ENCODE assay signal across 9 mouse cellular contexts in the genomic region with DNA sequence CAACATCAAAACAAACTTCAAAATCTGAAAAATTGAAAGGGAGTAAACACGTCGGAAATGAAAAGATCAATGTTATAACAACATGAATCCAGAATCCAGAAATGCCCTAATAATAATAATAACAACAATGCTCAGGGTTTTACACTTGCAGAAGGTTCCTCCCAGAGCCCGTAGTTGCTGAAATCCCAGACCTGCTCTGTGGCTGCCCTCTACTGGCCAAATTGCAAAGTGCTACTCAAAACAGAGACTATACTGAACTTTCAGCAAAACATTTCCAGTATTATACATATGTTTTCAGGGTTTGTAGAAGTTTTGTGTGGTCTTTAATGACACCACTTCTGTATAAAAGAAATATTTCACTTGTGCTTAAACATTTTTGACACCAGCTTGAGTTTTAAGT.
DNase-seq lines count a peak whose midpoint lies in the region; ATAC-seq and TF ChIP-seq lines count a peak whose summit lies in the region.
"Had no signal": no experiment of that assay in that cellular context is flagged by ENCODE, and none has a peak within 500 bp of the region (broad histone marks: within the 10 kb centered on the region; RNA-seq: fewer than 3 reads in every experiment).

No protein-coding gene starts in this region.

- intact Hi-C loops in left cerebral cortex, postnatal 14 days (cut with DNase I): loop anchor here (2.0 to 10.0 kb wide), 3 partner anchors 209 to 929 kb away; no protein-coding TSS in a partner anchor

- TF ChIP-seq CTCF in bone marrow macrophage, adult 2 months (IDR thresholded peaks at IDR 0.05; ENCODE audit: low read depth, low read length): peak; percentile 65

- no peak overlapping the region for H3K27ac ChIP-seq in hindbrain, embryonic 10.5 days
- H3K27ac ChIP-seq in hindbrain, embryonic 12.5 days: no peak overlapping the region
- no peak overlapping the region for H3K27ac ChIP-seq in bone marrow macrophage, adult 2 months (ENCODE audit: insufficient read depth, low read depth, low read length)
- H3K27ac ChIP-seq in embryonic facial prominence, embryonic 14.5 days (replicated peaks; ENCODE audit: low read depth, low read length): no peak overlapping the region
- H3K27ac ChIP-seq in hindbrain, embryonic 14.5 days: no peak overlapping the region

- no peak for ATAC-seq in hindbrain, embryonic 12.5 days (ENCODE audit: low FRiP score)
- no peak for ATAC-seq in embryonic facial prominence, embryonic 14.5 days (ENCODE audit: low read depth)
- no peak for ATAC-seq in hindbrain, embryonic 14.5 days (ENCODE audit: low FRiP score)
- ATAC-seq in monocyte, adult 5-6 weeks (replicated peaks; ENCODE audit: insufficient number of reproducible peaks, low FRiP score, low TSS enrichment, poor library complexity, severe bottlenecking): peak; percentile 59; the same call in 1 of the 2 replicates

- no peak overlapping the region for H3K4me3 ChIP-seq in hindbrain, embryonic 10.5 days
- H3K4me3 ChIP-seq in hindbrain, embryonic 12.5 days: no peak overlapping the region
- H3K4me3 ChIP-seq in bone marrow macrophage, adult 2 months (ENCODE audit: insufficient read depth, low read length): no peak overlapping the region
- no peak overlapping the region for H3K4me3 ChIP-seq in embryonic facial prominence, embryonic 14.5 days (ENCODE audit: low read depth, low read length)
- H3K4me3 ChIP-seq in hindbrain, embryonic 14.5 days (replicated peaks; ENCODE audit: low read length): no peak overlapping the region
- H3K4me3 ChIP-seq: megakaryocyte, embryonic 14.5 days had no signal

- TF ChIP-seq POLR2A in bone marrow macrophage, adult 2 months (IDR thresholded peaks at IDR 0.05; ENCODE audit: borderline replicate concordance, low read depth, low read length): no peak

- H3K4me2 ChIP-seq in hindbrain, embryonic 12.5 days (replicated peaks): no peak overlapping the region
- H3K4me2 ChIP-seq in embryonic facial prominence, embryonic 14.5 days (ENCODE audit: low read depth, low read length): no peak overlapping the region
- H3K4me2 ChIP-seq in hindbrain, embryonic 14.5 days (replicated peaks): no peak overlapping the region

- WGBS in hindbrain, embryonic 10.5 days: 12% methylated on average over 3 of the region's 3 CpGs
- WGBS in hindbrain, embryonic 12.5 days: 9% methylated on average over 3 of the region's 3 CpGs
- WGBS in embryonic facial prominence, embryonic 14.5 days: 11% methylated on average over 3 of the region's 3 CpGs
- WGBS in hindbrain, embryonic 14.5 days: 6% methylated on average over 3 of the region's 3 CpGs

- H3K36me3 ChIP-seq in hindbrain, embryonic 10.5 days: no peaks in the 10 kb centered on the region
- H3K36me3 ChIP-seq in hindbrain, embryonic 12.5 days: no peaks in the 10 kb centered on the region
- H3K36me3 ChIP-seq in embryonic facial prominence, embryonic 14.5 days (ENCODE audit: control insufficient read depth, insufficient read depth, low read length): no peaks in the 10 kb centered on the region
- no peaks in the 10 kb centered on the region for H3K36me3 ChIP-seq in hindbrain, embryonic 14.5 days (replicated peaks; ENCODE audit: control insufficient read depth, insufficient read depth)

- no peaks in the 10 kb centered on the region for H3K27me3 ChIP-seq in hindbrain, embryonic 10.5 days (ENCODE audit: insufficient read depth, poor library complexity, severe bottlenecking)
- H3K27me3 ChIP-seq in hindbrain, embryonic 12.5 days: no peaks in the 10 kb centered on the region
- H3K27me3 ChIP-seq in embryonic facial prominence, embryonic 14.5 days (replicated peaks; ENCODE audit: control insufficient read depth, insufficient read depth, low read length): no peaks in the 10 kb centered on the region
- no peaks in the 10 kb centered on the region for H3K27me3 ChIP-seq in hindbrain, embryonic 14.5 days (ENCODE audit: control insufficient read depth, insufficient read depth, low read length)
- H3K27me3 ChIP-seq: megakaryocyte, embryonic 14.5 days had no signal

- H3K9me3 ChIP-seq in hindbrain, embryonic 10.5 days: no peaks in the 10 kb centered on the region
- no peaks in the 10 kb centered on the region for H3K9me3 ChIP-seq in hindbrain, embryonic 12.5 days (replicated peaks)
- no peaks in the 10 kb centered on the region for H3K9me3 ChIP-seq in embryonic facial prominence, embryonic 14.5 days (ENCODE audit: control insufficient read depth, low read length)
- H3K9me3 ChIP-seq in hindbrain, embryonic 14.5 days (ENCODE audit: control insufficient read depth, low read length): no peaks in the 10 kb centered on the region
- H3K9me3 ChIP-seq: megakaryocyte, embryonic 14.5 days had no signal

- no peak overlapping the region for H3K9ac ChIP-seq in hindbrain, embryonic 12.5 days
- no peak overlapping the region for H3K9ac ChIP-seq in embryonic facial prominence, embryonic 14.5 days (ENCODE audit: low read depth, low read length)
- no peak overlapping the region for H3K9ac ChIP-seq in hindbrain, embryonic 14.5 days

- DNase-seq in hindbrain, embryonic 10.5 days (ENCODE audit: low spot score): peak; percentile 46
- DNase-seq in embryonic facial prominence, embryonic 14.5 days (ENCODE audit: low spot score): peak; percentile 68
- DNase-seq in hindbrain, embryonic 14.5 days (ENCODE audit: low spot score): peak; percentile 89
- DNase-seq in left cerebral cortex, postnatal 14 days (ENCODE audit: low spot score in 2 of 2): peak; percentile 79 to 86
- peak; percentile 76 for DNase-seq in testis, postnatal 10 days (ENCODE audit: low spot score)

- H3K4me1 ChIP-seq in hindbrain, embryonic 10.5 days (replicated peaks): peaks cover 12% of the 10 kb centered on the region
- no peaks in the 10 kb centered on the region for H3K4me1 ChIP-seq in hindbrain, embryonic 12.5 days
- H3K4me1 ChIP-seq in bone marrow macrophage, adult 2 months (ENCODE audit: control insufficient read depth, insufficient read depth, low read length): no peaks in the 10 kb centered on the region
- H3K4me1 ChIP-seq in embryonic facial prominence, embryonic 14.5 days (ENCODE audit: control insufficient read depth, insufficient read depth, low read length): no peaks in the 10 kb centered on the region
- no peaks in the 10 kb centered on the region for H3K4me1 ChIP-seq in hindbrain, embryonic 14.5 days (replicated peaks; ENCODE audit: control insufficient read depth, insufficient read depth, low read length)
